Mouse (Mus musculus) embryonic facial prominence, embryonic 14.5 days (tissue): ENCODE measurements around the gene Slf2. TPM values are rescaled to one million over a fixed set of nuclear protein-coding genes. Genes with fewer than 3 reads are reported as not detected.
A peak's percentile ranks its signal among the peaks of the same experiment; 100 is the strongest.

ENCODE experiments used
- ATAC-seq: fragments of 200-750 bp; cut with Nextera tagmentation; 2 replicates; pipeline ENCODE4 v1.8.0; 2017; ENCODE audit warnings: low read depth, moderate number of reproducible peaks, moderate TSS enrichment
- DNase-seq: peaks from one replicate; pipeline ENCODE4 v3.0.0-alpha.2; 2015; ENCODE audit warnings: low spot score
- H3K27ac ChIP-seq: fragments of 300-500 bp; sonication (generic); replicated peaks from 2 replicates; pipeline ENCODE4 v1.5.1; 2014; ENCODE audit warnings: low read depth, mild to moderate bottlenecking, low read length, moderate library complexity
- H3K27me3 ChIP-seq: fragments of 300-500 bp; sonication (generic); replicated peaks from 2 replicates; pipeline ENCODE4 v1.6.1; 2014; ENCODE audit warnings: low read length; ENCODE audit not compliant: control insufficient read depth, insufficient read depth
- H3K36me3 ChIP-seq: fragments of 300-500 bp; sonication (generic); 2 replicates; pipeline ENCODE4 v1.6.1; 2014; ENCODE audit warnings: low read length, mixed read lengths; ENCODE audit not compliant: control insufficient read depth, insufficient read depth
- H3K4me1 ChIP-seq: fragments of 300-500 bp; sonication (generic); 2 replicates; pipeline ENCODE4 v1.6.1; 2014; ENCODE audit warnings: antibody characterized with exemption, low read length; ENCODE audit not compliant: control insufficient read depth, insufficient read depth
- H3K4me2 ChIP-seq: fragments of 300-500 bp; sonication (generic); 2 replicates; pipeline ENCODE4 v1.6.1; 2014; ENCODE audit warnings: low read depth, mild to moderate bottlenecking, low read length, moderate library complexity, mixed read lengths
- H3K4me3 ChIP-seq: fragments of 300-500 bp; sonication (generic); 2 replicates; pipeline ENCODE4 v1.5.1; 2014; ENCODE audit warnings: low read depth, mild to moderate bottlenecking, low read length
- H3K9ac ChIP-seq: fragments of 300-500 bp; sonication (generic); 2 replicates; pipeline ENCODE4 v1.6.1; 2014; ENCODE audit warnings: low read depth, mild to moderate bottlenecking, low read length, moderate library complexity, mixed read lengths
- H3K9me3 ChIP-seq: fragments of 300-500 bp; sonication (generic); 2 replicates; pipeline ENCODE4 v1.6.1; 2016; ENCODE audit warnings: low read length; ENCODE audit not compliant: control insufficient read depth
- WGBS: fragments of 180-500 bp; shearing (Covaris S2); extraction: QIAGEN DNeasy Blood & Tissue Kit; methylation state at CpG from one replicate; pipeline ENCODE4 v1.1.7; 2014; 5-methylcytosine and 5-hydroxymethylcytosine counted together
- polyA plus RNA-seq: library from polyadenylated mRNA; unstranded; fragments of >200 nt; fragmentation: Nextera tagmentation; extraction: Ambion mirVana; gene quantifications from 2 replicates; pipeline ENCODE4 v1.2.1, GENCODE M21; 2014

Slf2 gene
- polyA plus RNA-seq, 1 experiment from 2014 or later = 38.4 TPM

GRCm38 (mm10) chr19:44895245-44895644 is 35.7 kb upstream of the Slf2 start:
- H3K36me3 ChIP-seq = no peaks in the 10 kb centered on the region
- peak; percentile 81 for DNase-seq
- 0% methylated on average over 4 of the region's 4 CpGs for WGBS
- peak; percentile 63; the same call in 1 of the 2 replicates for ATAC-seq
- H3K9me3 ChIP-seq = no peaks in the 10 kb centered on the region
- H3K27me3 ChIP-seq = peaks cover 16% of the 10 kb centered on the region
- H3K9ac ChIP-seq = no peak overlapping the region
- H3K27ac ChIP-seq = no peak overlapping the region
- peaks cover 4% of the 10 kb centered on the region; the same call in 1 of the 2 replicates for H3K4me1 ChIP-seq
- H3K4me2 ChIP-seq = no peak overlapping the region
- no peak overlapping the region for H3K4me3 ChIP-seq

DNA sequence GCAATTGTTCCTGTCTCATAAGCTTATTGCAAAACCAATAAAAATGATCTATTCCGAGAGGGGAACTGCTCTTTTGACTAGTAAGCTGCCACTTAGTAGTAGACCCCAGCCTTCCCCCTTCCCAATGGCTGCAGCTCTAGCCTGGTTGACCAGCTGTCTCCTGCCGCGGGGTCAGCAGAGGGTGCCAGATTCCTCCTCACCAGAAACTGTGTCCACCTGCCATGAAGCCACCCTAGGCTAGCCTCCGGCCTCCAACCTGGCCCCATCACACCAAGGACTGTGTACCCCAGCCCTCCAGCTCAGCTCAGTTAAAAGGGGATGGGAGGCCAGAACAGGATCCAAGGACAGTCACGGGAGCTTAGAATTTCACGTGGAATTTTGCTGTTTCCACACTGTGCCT is 34.5 kb upstream of the Slf2 start:
- 60% methylated on average over 6 of the region's 6 CpGs for WGBS
- ATAC-seq (no peak), DNase-seq (no peak)
- Histone ChIP-seq H3K27ac (no peak overlapping the region), H3K4me1 (peaks cover 4% of the 10 kb centered on the region; the same call in 1 of the 2 replicates), H3K36me3 (no peaks in the 10 kb centered on the region), H3K4me3 (no peak overlapping the region), H3K27me3 (peaks cover 12% of the 10 kb centered on the region), H3K4me2 (no peak overlapping the region), H3K9me3 (no peaks in the 10 kb centered on the region), H3K9ac (no peak overlapping the region)

DNA sequence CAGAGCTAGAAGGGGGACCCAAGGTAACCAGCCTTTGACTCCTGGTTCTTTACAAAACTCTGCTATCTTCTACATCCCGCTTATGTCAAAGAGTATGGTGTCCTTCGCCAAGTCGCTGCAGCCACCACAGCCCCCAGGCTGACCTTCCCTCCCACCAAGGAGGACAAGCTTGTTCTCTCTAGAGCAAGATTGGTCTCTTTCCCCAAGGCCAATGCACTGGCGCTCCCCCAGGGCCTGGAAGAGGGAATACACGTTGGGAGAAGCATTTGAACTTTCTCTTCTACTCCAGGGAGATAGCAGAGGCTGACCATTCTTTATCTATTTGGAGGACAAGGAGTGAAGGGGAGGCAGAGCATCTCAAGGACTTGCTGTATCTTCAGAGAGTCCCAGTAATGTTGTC is 33.4 kb upstream of the Slf2 start:
- H3K27ac ChIP-seq = no peak overlapping the region
- DNase-seq (no peak), ATAC-seq (no peak)
- no peaks in the 10 kb centered on the region for H3K36me3 ChIP-seq
- H3K27me3 ChIP-seq = peaks cover 12% of the 10 kb centered on the region
- no peak overlapping the region for H3K4me3 ChIP-seq
- H3K9ac ChIP-seq = no peak overlapping the region
- H3K4me1 ChIP-seq = peaks cover 7% of the 10 kb centered on the region; the same call in 1 of the 2 replicates
- 71% methylated on average over 5 of the region's 5 CpGs for WGBS
- H3K4me2 ChIP-seq = no peak overlapping the region
- no peaks in the 10 kb centered on the region for H3K9me3 ChIP-seq

GRCm38 (mm10) chr19:44898646-44899045 is 32.3 kb upstream of the Slf2 start:
- ATAC-seq = no peak
- 36% methylated on average over 3 of the region's 3 CpGs for WGBS

GRCm38 (mm10) chr19:44899104-44899793 is 31.7 kb upstream of the Slf2 start:
- ATAC-seq (no peak), DNase-seq (no peak)
- peaks cover 12% of the 10 kb centered on the region for H3K27me3 ChIP-seq
- H3K4me3 ChIP-seq = no peak overlapping the region
- WGBS = 31% methylated on average over 9 of the region's 9 CpGs
- peaks cover 8% of the 10 kb centered on the region for H3K4me1 ChIP-seq
- no peak overlapping the region for H3K9ac ChIP-seq
- H3K27ac ChIP-seq = no peak overlapping the region
- no peaks in the 10 kb centered on the region for H3K36me3 ChIP-seq
- H3K4me2 ChIP-seq = no peak overlapping the region
- no peaks in the 10 kb centered on the region for H3K9me3 ChIP-seq

More at GRCm38 (mm10) chr19:44898646-44899045, 32.3 kb upstream of the Slf2 start:
- no peak overlapping the region for H3K9ac ChIP-seq
- no peak for DNase-seq
- peaks cover 3% of the 10 kb centered on the region; the same call in 1 of the 2 replicates for H3K4me1 ChIP-seq
- H3K27ac ChIP-seq = no peak overlapping the region
- H3K9me3 ChIP-seq = no peaks in the 10 kb centered on the region
- no peaks in the 10 kb centered on the region for H3K36me3 ChIP-seq
- no peak overlapping the region for H3K4me2 ChIP-seq
- H3K4me3 ChIP-seq = no peak overlapping the region
- peaks cover 12% of the 10 kb centered on the region for H3K27me3 ChIP-seq

- H3K4me2 ChIP-seq = peak overlapping the region; percentile 26; the same call in 1 of the 2 replicates
- H3K27me3 ChIP-seq = peaks cover 12% of the 10 kb centered on the region
- no peak overlapping the region for H3K4me3 ChIP-seq
- no peak overlapping the region; the same call in 1 of the 2 replicates for H3K9ac ChIP-seq
- no peaks in the 10 kb centered on the region for H3K9me3 ChIP-seq
- H3K36me3 ChIP-seq = no peaks in the 10 kb centered on the region
- DNase-seq (peak; percentile 64), ATAC-seq (peak; percentile 35; the same call in 1 of the 2 replicates)
- H3K27ac ChIP-seq = peak overlapping the region; percentile 23; the same call in 1 of the 2 replicates
- peaks cover 12% of the 10 kb centered on the region for H3K4me1 ChIP-seq
- WGBS = 23% methylated on average over 21 of the region's 22 CpGs
Observed at GRCm38 (mm10) chr19:44899947-44900773, 30.8 kb upstream of the Slf2 start.

GRCm38 (mm10) chr19:44901047-44901446 is 29.9 kb upstream of the Slf2 start:
- WGBS = 49% methylated on average over 3 of the region's 3 CpGs
- DNase-seq (no peak), ATAC-seq (no peak)
- Histone ChIP-seq H3K4me1 (peaks cover 12% of the 10 kb centered on the region), H3K9ac (no peak overlapping the region), H3K27ac (no peak overlapping the region), H3K27me3 (peaks cover 6% of the 10 kb centered on the region), H3K36me3 (no peaks in the 10 kb centered on the region), H3K4me3 (no peak overlapping the region), H3K9me3 (no peaks in the 10 kb centered on the region), H3K4me2 (no peak overlapping the region)

GRCm38 (mm10) chr19:44902324-44902723 is 28.6 kb upstream of the Slf2 start:
- H3K27ac ChIP-seq = no peak overlapping the region
- ATAC-seq = no peak
- WGBS = 72% methylated on average over 4 of the region's 4 CpGs
- H3K9me3 ChIP-seq = no peaks in the 10 kb centered on the region
- H3K4me1 ChIP-seq = peaks cover 12% of the 10 kb centered on the region
- H3K4me2 ChIP-seq = no peak overlapping the region
- peak; percentile 64 for DNase-seq
- no peaks in the 10 kb centered on the region for H3K36me3 ChIP-seq
- no peaks in the 10 kb centered on the region for H3K27me3 ChIP-seq
- H3K9ac ChIP-seq = no peak overlapping the region
- H3K4me3 ChIP-seq = no peak overlapping the region
